Mouse (Mus musculus) spleen, adult 2 months (tissue): ENCODE data around the gene Ppa1.

Experiments
- CTCF ChIP-seq: fragments of 200-500 bp; IDR thresholded peaks from 2 replicates; pipeline ENCODE4 v1.5.1; 2011; ENCODE audit warnings: mild to moderate bottlenecking, inconsistent platforms; ENCODE audit not compliant: insufficient read depth, insufficient read length, insufficient replicate concordance; ENCODE audit errors: extremely low read depth
- POLR2A ChIP-seq: fragments of 200-500 bp; IDR thresholded peaks from 2 replicates; pipeline ENCODE4 v1.6.1; 2011; ENCODE audit warnings: low read depth, low read length, inconsistent platforms

- TF ChIP-seq CTCF (no peak), POLR2A (no peak)
Measured at GRCm38 (mm10) chr10:61715996-61716864, 67.9 kb downstream of the Ppa1 start.
